Mouse (Mus musculus) CD4-positive naive resting alpha-beta T cell, adult 76 days (primary cell): ENCODE results near the gene Pak7. TPM values are rescaled to one million over a fixed set of nuclear protein-coding genes. Genes with fewer than 3 reads are reported as not detected.

ENCODE experiments used
- total RNA-seq: library from RNA; stranded (reverse); gene quantifications from one replicate; pipeline ENCODE4 v1.2.4, GENCODE M21; 2023

Pak7 gene
- not detected for total RNA-seq

DNA sequence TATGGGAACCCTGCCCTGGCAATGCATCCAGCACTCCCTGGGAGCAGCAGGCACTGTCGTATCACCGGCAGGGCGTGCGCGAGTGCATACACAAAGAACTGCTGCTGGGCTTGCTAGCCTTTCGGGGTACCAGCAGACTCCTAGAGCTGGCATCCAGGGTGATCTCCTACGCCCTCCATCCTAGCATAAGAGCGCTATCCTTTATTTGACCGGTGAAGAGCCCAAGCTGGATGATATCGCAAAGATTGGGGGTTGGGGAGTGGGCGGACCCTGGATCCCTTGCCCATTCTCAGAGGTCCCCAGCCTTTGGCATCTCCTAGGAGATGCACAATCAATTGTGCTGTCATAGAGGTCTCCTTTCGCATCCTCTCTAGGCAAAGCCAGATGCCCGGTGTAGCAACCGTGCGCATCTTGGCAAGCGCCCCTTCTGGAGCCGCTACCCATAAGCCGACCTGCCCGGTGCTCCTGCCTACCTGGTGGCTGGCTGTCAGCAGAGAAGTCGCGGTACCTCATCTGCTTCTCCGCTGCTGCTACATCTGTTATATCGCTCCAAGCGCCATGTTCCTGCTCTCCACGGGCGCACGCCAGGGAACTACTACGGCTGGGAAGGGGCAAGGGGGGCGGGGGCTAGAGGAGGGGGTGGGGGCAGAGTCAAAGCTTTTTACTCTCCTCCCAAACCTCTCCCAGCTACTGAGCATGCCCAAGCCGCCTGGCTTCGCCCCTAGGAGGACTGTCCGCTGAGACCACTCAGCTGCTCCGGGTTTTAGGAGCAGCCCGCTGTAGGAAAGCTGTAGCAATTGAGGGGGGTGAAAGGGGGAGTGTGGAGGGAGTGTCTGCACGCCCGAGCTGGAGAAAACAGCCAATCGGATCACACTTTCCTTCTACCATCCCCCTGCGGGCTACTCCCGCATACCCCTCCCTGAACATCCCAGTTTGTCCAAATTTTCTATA is at the start of gene Pak7:
Pak7 (minus strand) TSS at position 787 of the 951 bp plus-strand sequence.

DNA sequence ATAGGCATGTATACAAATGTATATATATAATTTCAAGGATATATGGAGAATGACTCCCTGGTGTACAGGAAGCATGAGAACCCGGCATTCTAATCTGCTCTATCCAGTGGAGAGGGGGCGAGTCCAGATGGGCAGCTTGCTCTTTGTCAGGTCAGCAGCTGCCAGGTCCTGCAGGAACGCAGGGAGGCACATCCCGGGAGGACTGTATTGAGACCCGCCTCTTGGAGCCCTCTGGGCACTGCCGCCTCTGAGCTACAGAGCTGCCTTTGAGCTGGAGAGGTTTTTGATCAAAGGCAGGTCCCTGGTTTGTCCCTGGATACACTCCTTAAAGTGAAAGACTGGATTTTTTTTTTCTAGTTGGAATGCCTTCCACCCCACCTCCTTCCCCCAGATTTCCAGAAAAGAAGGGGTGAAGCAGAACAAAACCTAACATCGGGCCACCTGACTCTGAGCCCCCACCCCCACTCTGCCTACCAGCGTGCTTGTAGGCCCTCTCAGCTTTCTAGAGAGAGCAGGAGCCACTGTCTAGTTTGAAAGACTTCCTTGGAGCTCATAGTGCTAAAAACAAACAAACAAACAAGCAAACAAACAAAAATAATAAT is 336.0 kb downstream of the Pak7 start, which contains the start of gene Lamp5:
Lamp5 (plus strand) TSS at position 552 of the 602 bp plus-strand sequence.

Other genes with a start within 250 kb of the Pak7 start
- gene Ankef1, start 113.9 kb upstream of the Pak7 start, total RNA-seq = not detected